Mouse (Mus musculus) stomach, embryonic 14.5 days (tissue): ENCODE results near the gene Sema4g. TPM values are rescaled to one million over a fixed set of nuclear protein-coding genes. Genes with fewer than 3 reads are reported as not detected.

ENCODE experiments used
- ATAC-seq: fragments of 200-750 bp; cut with Nextera tagmentation; 2 replicates; pipeline ENCODE4 v1.8.0; 2017; ENCODE audit warnings: low read depth, moderate TSS enrichment; ENCODE audit not compliant: insufficient number of reproducible peaks, insufficient read depth, low FRiP score
- H3K27ac ChIP-seq: fragments of 300-500 bp; sonication (generic); 2 replicates; pipeline ENCODE4 v1.5.1; 2014; ENCODE audit warnings: mild to moderate bottlenecking, low read length, moderate library complexity, mixed read lengths
- H3K27me3 ChIP-seq: fragments of 300-500 bp; sonication (generic); 2 replicates; pipeline ENCODE4 v1.6.1; 2014; ENCODE audit warnings: low read length, control low read depth, mixed read lengths; ENCODE audit not compliant: control insufficient read depth, insufficient read depth
- H3K36me3 ChIP-seq: fragments of 300-500 bp; sonication (generic); 2 replicates; pipeline ENCODE4 v1.6.1; 2014; ENCODE audit warnings: mild to moderate bottlenecking, control low read depth, low read length, moderate library complexity, mixed read lengths; ENCODE audit not compliant: control insufficient read depth, insufficient read depth
- H3K4me1 ChIP-seq: fragments of 300-500 bp; sonication (generic); 2 replicates; pipeline ENCODE4 v1.6.1; 2014; ENCODE audit warnings: low read length, control low read depth, mixed read lengths; ENCODE audit not compliant: control insufficient read depth, insufficient read depth
- H3K4me2 ChIP-seq: fragments of 300-500 bp; sonication (generic); replicated peaks from 2 replicates; pipeline ENCODE4 v1.6.1; 2014; ENCODE audit warnings: low read depth, low read length, control low read depth
- H3K4me3 ChIP-seq: fragments of 300-500 bp; sonication (generic); 2 replicates; pipeline ENCODE4 v1.5.1; 2014; ENCODE audit warnings: low read depth, low read length, control low read depth
- H3K9ac ChIP-seq: fragments of 300-500 bp; sonication (generic); replicated peaks from 2 replicates; pipeline ENCODE4 v1.6.1; 2014; ENCODE audit warnings: low read depth, mild to moderate bottlenecking, control low read depth, low read length, moderate library complexity, mixed read lengths
- H3K9me3 ChIP-seq: fragments of 300-500 bp; sonication (generic); 2 replicates; pipeline ENCODE4 v1.6.1; 2016; ENCODE audit warnings: low read depth, low read length, control low read depth; ENCODE audit not compliant: control insufficient read depth
- whole genome bisulfite sequencing: fragments of 180-500 bp; shearing (Covaris S2); extraction: QIAGEN DNeasy Blood & Tissue Kit; methylation state at CpG from one replicate; pipeline ENCODE4 v1.1.7; 2014; 5-methylcytosine and 5-hydroxymethylcytosine counted together
- polyA plus RNA-seq: library from polyadenylated mRNA; unstranded; fragments of >200 nt; fragmentation: Nextera tagmentation; extraction: Ambion mirVana; gene quantifications from 2 replicates; pipeline ENCODE4 v1.2.1, GENCODE M21; 2014

Sema4g gene
- polyA plus RNA-seq, 1 experiment from 2014 or later = 6.0 TPM

GRCm38 (mm10) chr19:45015518-45016281 lies 26.8 kb downstream of the Sema4g start:
- Histone ChIP-seq H3K27me3 (no peaks in the 10 kb centered on the region), H3K4me1 (peaks cover 34% of the 10 kb centered on the region), H3K9ac (peak overlapping the region; percentile 28), H3K36me3 (peaks cover 11% of the 10 kb centered on the region), H3K9me3 (no peaks in the 10 kb centered on the region), H3K4me2 (peak overlapping the region; percentile 91), H3K27ac (peak overlapping the region; percentile 99), H3K4me3 (peak overlapping the region; percentile 87)
- no peak for ATAC-seq
- under 1% methylated on average over 34 of the region's 34 CpGs for WGBS

- peak; percentile 20; the same call in 1 of the 2 replicates for ATAC-seq
- Histone ChIP-seq H3K4me1 (peaks cover 43% of the 10 kb centered on the region), H3K9ac (peak overlapping the region; percentile 28), H3K36me3 (peaks cover 7% of the 10 kb centered on the region; the same call in 1 of the 2 replicates), H3K4me3 (peak overlapping the region; percentile 87), H3K4me2 (peak overlapping the region; percentile 91), H3K27ac (peak overlapping the region; percentile 99), H3K27me3 (no peaks in the 10 kb centered on the region), H3K9me3 (no peaks in the 10 kb centered on the region)
- under 1% methylated on average over 17 of the region's 18 CpGs for WGBS
Observed at GRCm38 (mm10) chr19:45016341-45017215, 27.7 kb downstream of the Sema4g start.

GRCm38 (mm10) chr19:45017216-45017771 lies 28.4 kb downstream of the Sema4g start:
- Histone ChIP-seq H3K36me3 (peaks cover 9% of the 10 kb centered on the region; the same call in 1 of the 2 replicates), H3K9me3 (no peaks in the 10 kb centered on the region), H3K9ac (peak overlapping the region; percentile 76; the same call in 1 of the 2 replicates), H3K27ac (peak overlapping the region; percentile 99), H3K4me1 (peaks cover 47% of the 10 kb centered on the region), H3K4me3 (peak overlapping the region; percentile 87), H3K27me3 (no peaks in the 10 kb centered on the region), H3K4me2 (peak overlapping the region; percentile 91)
- WGBS = 0% methylated on average over 21 of the region's 27 CpGs
- ATAC-seq = peak; percentile 47

GRCm38 (mm10) chr19:45017909-45018308 lies 29.0 kb downstream of the Sema4g start:
- peak; percentile 69 for ATAC-seq
- peak overlapping the region; percentile 76 for H3K9ac ChIP-seq
- H3K4me2 ChIP-seq = peak overlapping the region; percentile 91
- H3K4me3 ChIP-seq = peak overlapping the region; percentile 87
- under 1% methylated on average over 48 of the region's 48 CpGs for WGBS
- H3K27me3 ChIP-seq = no peaks in the 10 kb centered on the region
- H3K4me1 ChIP-seq = peaks cover 47% of the 10 kb centered on the region
- no peaks in the 10 kb centered on the region for H3K9me3 ChIP-seq
- peak overlapping the region; percentile 99 for H3K27ac ChIP-seq
- H3K36me3 ChIP-seq = peaks cover 14% of the 10 kb centered on the region; the same call in 1 of the 2 replicates

- H3K27ac ChIP-seq = peak overlapping the region; percentile 99
- WGBS = 0% methylated on average over 13 of the region's 13 CpGs
- H3K27me3 ChIP-seq = no peaks in the 10 kb centered on the region
- no peaks in the 10 kb centered on the region for H3K9me3 ChIP-seq
- peak overlapping the region; percentile 76 for H3K9ac ChIP-seq
- ATAC-seq = no peak
- H3K36me3 ChIP-seq = peaks cover 15% of the 10 kb centered on the region; the same call in 1 of the 2 replicates
- peak overlapping the region; percentile 87 for H3K4me3 ChIP-seq
- peaks cover 47% of the 10 kb centered on the region for H3K4me1 ChIP-seq
- peak overlapping the region; percentile 91 for H3K4me2 ChIP-seq
Observed at GRCm38 (mm10) chr19:45018351-45018831, 29.5 kb downstream of the Sema4g start.

- H3K4me3 ChIP-seq = no peak overlapping the region
- peak overlapping the region; percentile 10; the same call in 1 of the 2 replicates for H3K4me2 ChIP-seq
- H3K27me3 ChIP-seq = no peaks in the 10 kb centered on the region
- H3K36me3 ChIP-seq = peaks cover 28% of the 10 kb centered on the region
- 55% methylated on average over 6 of the region's 6 CpGs for WGBS
- H3K9me3 ChIP-seq = no peaks in the 10 kb centered on the region
- H3K9ac ChIP-seq = no peak overlapping the region
- no peak overlapping the region for H3K27ac ChIP-seq
- no peak for ATAC-seq
- peaks cover 37% of the 10 kb centered on the region for H3K4me1 ChIP-seq
Observed at GRCm38 (mm10) chr19:45020348-45020747, 31.4 kb downstream of the Sema4g start.

GRCm38 (mm10) chr19:45021362-45021761 lies 32.5 kb downstream of the Sema4g start:
- peaks cover 37% of the 10 kb centered on the region for H3K4me1 ChIP-seq
- no peaks in the 10 kb centered on the region for H3K9me3 ChIP-seq
- H3K36me3 ChIP-seq = peaks cover 38% of the 10 kb centered on the region
- no peak for ATAC-seq
- no peak overlapping the region for H3K9ac ChIP-seq
- no peak overlapping the region for H3K27ac ChIP-seq
- 90% methylated on average over 15 of the region's 15 CpGs for WGBS
- no peaks in the 10 kb centered on the region for H3K27me3 ChIP-seq
- no peak overlapping the region for H3K4me2 ChIP-seq
- no peak overlapping the region for H3K4me3 ChIP-seq

GRCm38 (mm10) chr19:45023993-45024392 lies 35.1 kb downstream of the Sema4g start:
- peaks cover 56% of the 10 kb centered on the region for H3K36me3 ChIP-seq

More at GRCm38 (mm10) chr19:45023993-45024392, 35.1 kb downstream of the Sema4g start:
- no peak; the same call in 1 of the 2 replicates for ATAC-seq
- Histone ChIP-seq H3K4me1 (peaks cover 30% of the 10 kb centered on the region), H3K9ac (no peak overlapping the region), H3K9me3 (no peaks in the 10 kb centered on the region), H3K27me3 (no peaks in the 10 kb centered on the region), H3K4me3 (no peak overlapping the region), H3K27ac (no peak overlapping the region), H3K4me2 (no peak overlapping the region)
- 84% methylated on average over 11 of the region's 11 CpGs for WGBS
